Comparison of ENCODE assay signal across 18 mouse cellular contexts in genomic region chr11:4298615-4299014, GRCm38 (mm10). TPM values are rescaled to one million over a fixed set of nuclear protein-coding genes. Genes with fewer than 3 reads are reported as not detected.
DNase-seq lines count a peak whose midpoint lies in the region; ATAC-seq and TF ChIP-seq lines count a peak whose summit lies in the region.
"Had no signal": no experiment of that assay in that cellular context is flagged by ENCODE, and none has a peak within 500 bp of the region (broad histone marks: within the 10 kb centered on the region; RNA-seq: fewer than 3 reads in every experiment).

No protein-coding gene starts in this region.

- H3K4me1 ChIP-seq in embryonic facial prominence, embryonic 11.5 days (ENCODE audit: control insufficient read depth, insufficient read depth, low read length) = peaks cover 4% of the 10 kb centered on the region; the same call in 1 of the 2 replicates
- peaks cover 46% of the 10 kb centered on the region for H3K4me1 ChIP-seq in embryonic facial prominence, embryonic 10.5 days
- peaks cover 20% of the 10 kb centered on the region; the same call in 1 of the 2 replicates for H3K4me1 ChIP-seq in kidney, postnatal 0 days (replicated peaks; ENCODE audit: insufficient read depth, low read length)
- H3K4me1 ChIP-seq in kidney, embryonic 16.5 days (ENCODE audit: insufficient read depth, low read length) = peaks cover 33% of the 10 kb centered on the region
- H3K4me1 ChIP-seq in limb, embryonic 10.5 days = peaks cover 44% of the 10 kb centered on the region

- H3K36me3 ChIP-seq in embryonic facial prominence, embryonic 11.5 days (replicated peaks; ENCODE audit: control insufficient read depth, insufficient read depth, low read depth, low read length) = no peaks in the 10 kb centered on the region
- no peaks in the 10 kb centered on the region for H3K36me3 ChIP-seq in embryonic facial prominence, embryonic 10.5 days (replicated peaks)
- no peaks in the 10 kb centered on the region for H3K36me3 ChIP-seq in kidney, postnatal 0 days (ENCODE audit: insufficient read depth, low read length)
- H3K36me3 ChIP-seq in kidney, embryonic 16.5 days (ENCODE audit: insufficient read depth, low read length) = no peaks in the 10 kb centered on the region
- H3K36me3 ChIP-seq in limb, embryonic 10.5 days = no peaks in the 10 kb centered on the region
- H3K36me3 ChIP-seq: embryonic facial prominence, embryonic 15.5 days; limb, embryonic 12.5 days; liver, embryonic 15.5 days; midbrain, embryonic 13.5 days; stomach, embryonic 15.5 days had no signal

- 34% methylated on average over 7 of the region's 7 CpGs for WGBS in embryonic facial prominence, embryonic 11.5 days
- 42% methylated on average over 7 of the region's 7 CpGs for WGBS in embryonic facial prominence, embryonic 10.5 days
- 39% methylated on average over 7 of the region's 7 CpGs for whole genome bisulfite sequencing in kidney, postnatal 0 days
- 35% methylated on average over 7 of the region's 7 CpGs for WGBS in kidney, embryonic 16.5 days
- WGBS in limb, embryonic 10.5 days = 40% methylated on average over 7 of the region's 7 CpGs

- no peaks in the 10 kb centered on the region for H3K27me3 ChIP-seq in embryonic facial prominence, embryonic 11.5 days (ENCODE audit: control insufficient read depth, insufficient read depth, low read length)
- H3K27me3 ChIP-seq in embryonic facial prominence, embryonic 10.5 days (replicated peaks; ENCODE audit: low read depth, poor library complexity, severe bottlenecking) = peaks cover 73% of the 10 kb centered on the region
- H3K27me3 ChIP-seq in kidney, postnatal 0 days (ENCODE audit: insufficient read depth, low read length) = no peaks in the 10 kb centered on the region
- no peaks in the 10 kb centered on the region for H3K27me3 ChIP-seq in kidney, embryonic 16.5 days (ENCODE audit: insufficient read depth, low read length)
- peaks cover 13% of the 10 kb centered on the region; the same call in 1 of the 2 replicates for H3K27me3 ChIP-seq in limb, embryonic 10.5 days (ENCODE audit: low read depth, poor library complexity, severe bottlenecking)
- H3K27me3 ChIP-seq: embryonic facial prominence, embryonic 15.5 days; stomach, embryonic 15.5 days had no signal

- no peaks in the 10 kb centered on the region for H3K9me3 ChIP-seq in embryonic facial prominence, embryonic 11.5 days (replicated peaks; ENCODE audit: control insufficient read depth, low read length)
- no peaks in the 10 kb centered on the region for H3K9me3 ChIP-seq in embryonic facial prominence, embryonic 10.5 days
- H3K9me3 ChIP-seq in kidney, postnatal 0 days (replicated peaks; ENCODE audit: low read length) = no peaks in the 10 kb centered on the region
- H3K9me3 ChIP-seq in kidney, embryonic 16.5 days (ENCODE audit: low read length) = no peaks in the 10 kb centered on the region
- no peaks in the 10 kb centered on the region for H3K9me3 ChIP-seq in limb, embryonic 10.5 days (replicated peaks)
- H3K9me3 ChIP-seq: embryonic facial prominence, embryonic 15.5 days; limb, embryonic 12.5 days; liver, embryonic 15.5 days; midbrain, embryonic 13.5 days; stomach, embryonic 15.5 days had no signal

- no peak overlapping the region for H3K4me3 ChIP-seq in embryonic facial prominence, embryonic 11.5 days (ENCODE audit: low read depth, low read length)
- no peak overlapping the region for H3K4me3 ChIP-seq in embryonic facial prominence, embryonic 10.5 days
- H3K4me3 ChIP-seq in kidney, postnatal 0 days (replicated peaks; ENCODE audit: low read depth, low read length) = no peak overlapping the region
- H3K4me3 ChIP-seq in kidney, embryonic 16.5 days (ENCODE audit: low read length) = no peak overlapping the region
- no peak overlapping the region for H3K4me3 ChIP-seq in limb, embryonic 10.5 days
- H3K4me3 ChIP-seq: embryonic facial prominence, embryonic 15.5 days; limb, embryonic 12.5 days; liver, embryonic 15.5 days; midbrain, embryonic 13.5 days; stomach, embryonic 15.5 days had no signal

- TF ChIP-seq CTCF in kidney, postnatal 0 days (IDR thresholded peaks at IDR 0.05; ENCODE audit: low read depth) = no peak

- H3K4me2 ChIP-seq in embryonic facial prominence, embryonic 11.5 days (ENCODE audit: low read depth, low read length) = no peak overlapping the region
- no peak overlapping the region for H3K4me2 ChIP-seq in kidney, postnatal 0 days (ENCODE audit: low read length)
- H3K4me2 ChIP-seq in kidney, embryonic 16.5 days (replicated peaks; ENCODE audit: low read depth, low read length) = no peak overlapping the region
- H3K4me2 ChIP-seq: embryonic facial prominence, embryonic 15.5 days; limb, embryonic 12.5 days; liver, embryonic 15.5 days; midbrain, embryonic 13.5 days; stomach, embryonic 15.5 days had no signal

- no peak overlapping the region for H3K27ac ChIP-seq in embryonic facial prominence, embryonic 11.5 days (replicated peaks; ENCODE audit: low read depth, low read length)
- H3K27ac ChIP-seq in embryonic facial prominence, embryonic 10.5 days (replicated peaks) = no peak overlapping the region; the same call in 1 of the 2 replicates
- H3K27ac ChIP-seq in kidney, postnatal 0 days = 0 out of 2 replicates have a peak overlapping the region, but pooled peaks have one; percentile 13
- H3K27ac ChIP-seq in kidney, embryonic 16.5 days (ENCODE audit: low read length) = no peak overlapping the region
- H3K27ac ChIP-seq in limb, embryonic 10.5 days = 0 out of 2 replicates have a peak overlapping the region, but pooled peaks have one; percentile 20
- H3K27ac ChIP-seq: embryonic facial prominence, embryonic 15.5 days; limb, embryonic 12.5 days; liver, embryonic 15.5 days; macrophage; midbrain, embryonic 13.5 days; stomach, embryonic 15.5 days had no signal

- no peak overlapping the region for H3K9ac ChIP-seq in embryonic facial prominence, embryonic 11.5 days (replicated peaks; ENCODE audit: low read length)
- no peak overlapping the region for H3K9ac ChIP-seq in kidney, postnatal 0 days (ENCODE audit: low read depth, low read length)
- H3K9ac ChIP-seq in kidney, embryonic 16.5 days (replicated peaks; ENCODE audit: low read length) = no peak overlapping the region
- H3K9ac ChIP-seq: embryonic facial prominence, embryonic 15.5 days; limb, embryonic 12.5 days; liver, embryonic 15.5 days; midbrain, embryonic 13.5 days; stomach, embryonic 15.5 days had no signal

- DNase-seq in embryonic facial prominence, embryonic 11.5 days (ENCODE audit: low spot score) = peak; percentile 8
- no peak for DNase-seq in embryonic facial prominence, embryonic 10.5 days (ENCODE audit: low spot score)
- DNase-seq in kidney, postnatal 0 days (ENCODE audit: low spot score) = no peak
- DNase-seq in Muller cell, postnatal 12 days (ENCODE audit: inconsistent ontology term) = peak; percentile 67
- no peak for DNase-seq in limb, embryonic 10.5 days (ENCODE audit: low spot score)
- DNase-seq in left cerebral cortex, adult 11 months (ENCODE audit: low spot score) = no peak
- DNase-seq in right cerebral cortex, adult 18-20 months = no peak
- DNase-seq: cerebellum, adult 18-20 months; gastrocnemius, postnatal 25 days; right cerebral cortex, postnatal 4 days; thymus, postnatal 14 days had no signal

- ATAC-seq in embryonic facial prominence, embryonic 11.5 days (replicated peaks; ENCODE audit: insufficient number of reproducible peaks, low FRiP score, low TSS enrichment, low read depth) = no peak
- ATAC-seq in kidney, postnatal 0 days (replicated peaks; ENCODE audit: low FRiP score, low read depth) = no peak
- ATAC-seq in kidney, embryonic 16.5 days (ENCODE audit: low FRiP score, low TSS enrichment) = no peak
- ATAC-seq: midbrain, embryonic 13.5 days had no signal

RNA-seq across cellular contexts. Expression of gene Lif, which starts 41.3 kb away (rescaled TPM):
- 0.07 and 0.14 TPM in 2 replicates for polyA plus RNA-seq in embryonic facial prominence, embryonic 11.5 days (2014; fragmentation: Nextera tagmentation; extraction: Ambion mirVana)
- polyA plus RNA-seq in embryonic facial prominence, embryonic 10.5 days (2016; fragmentation: Nextera tagmentation; extraction: Ambion mirVana) = 0.09 and 0.36 TPM in 2 replicates
- 0.11 and 0.24 TPM in 2 replicates for polyA plus RNA-seq in kidney, postnatal 0 days (2015; fragmentation: Nextera tagmentation; extraction: Ambion mirVana)
- 0.05 and 0.09 TPM in 2 replicates for polyA plus RNA-seq in kidney, embryonic 16.5 days (2015; fragmentation: Nextera tagmentation; extraction: Ambion mirVana)
- polyA plus RNA-seq in limb, embryonic 10.5 days (2016; fragmentation: Nextera tagmentation; extraction: Ambion mirVana) = 0.05 and 0.06 TPM in 2 replicates
- polyA plus RNA-seq: liver, embryonic 15.5 days had no signal

Comparison
In these comparisons a context has a peak if more than half of its experiments do, and no peak if none do; other contexts are left out.
1. DNase-seq: peak in embryonic facial prominence, embryonic 11.5 days (single experiment) and Muller cell, postnatal 12 days (single experiment); none in embryonic facial prominence, embryonic 10.5 days (single experiment), kidney, postnatal 0 days (single experiment), limb, embryonic 10.5 days (single experiment), left cerebral cortex, adult 11 months (single experiment) and right cerebral cortex, adult 18-20 months (single experiment).
2. H3K27ac ChIP-seq: peak in kidney, postnatal 0 days (single experiment) and limb, embryonic 10.5 days (single experiment); none in embryonic facial prominence, embryonic 11.5 days (single experiment), embryonic facial prominence, embryonic 10.5 days (single experiment) and kidney, embryonic 16.5 days (single experiment).